ENCODE assay signal across 35 mouse cellular contexts in genomic region chr16:38080201-38080600, GRCm38 (mm10).
"Had no signal": no experiment of that assay in that cellular context is flagged by ENCODE, and none has a peak within 500 bp of the region (broad histone marks: within the 10 kb centered on the region; RNA-seq: fewer than 3 reads in every experiment).

No protein-coding gene starts in this region.

- H3K4me1 ChIP-seq: heart, embryonic 10.5 days; heart, embryonic 12.5 days; heart, embryonic 13.5 days; heart, embryonic 15.5 days; hindbrain, embryonic 10.5 days; hindbrain, embryonic 12.5 days; hindbrain, embryonic 13.5 days; hindbrain, embryonic 15.5 days; intestine, embryonic 15.5 days; kidney, embryonic 15.5 days had no signal

- ATAC-seq: hindbrain, embryonic 16.5 days; hindbrain, postnatal 0 days; inflammation-experienced regulatory T-cells, adult 6 months; intestine, embryonic 15.5 days; intestine, embryonic 16.5 days; intestine, postnatal 0 days had no signal

- H3K27ac ChIP-seq: heart, embryonic 10.5 days; heart, embryonic 13.5 days; heart, embryonic 15.5 days; hindbrain, embryonic 10.5 days; hindbrain, embryonic 12.5 days; hindbrain, embryonic 13.5 days; hindbrain, embryonic 14.5 days; hindbrain, embryonic 15.5 days; hindbrain, postnatal 0 days; intestine, embryonic 15.5 days; kidney, embryonic 15.5 days; kidney, postnatal 0 days; layer of hippocampus, adult 2 months had no signal

- H3K4me3 ChIP-seq: heart, embryonic 10.5 days; heart, embryonic 12.5 days; heart, embryonic 13.5 days; heart, embryonic 15.5 days; hindbrain, embryonic 10.5 days; hindbrain, embryonic 12.5 days; hindbrain, embryonic 13.5 days; hindbrain, embryonic 15.5 days; intestine, embryonic 15.5 days; kidney, embryonic 15.5 days; layer of hippocampus, adult 2 months had no signal

- DNase-seq: heart, postnatal 10 days; heart, postnatal 14 days; heart, postnatal 36 days; heart, postnatal 4 days; kidney, adult 11 months; kidney, adult 18-20 months; kidney, adult 2 months; kidney, adult 8-10 months; kidney, adult 9 months; kidney, postnatal 10 days; kidney, postnatal 14 days; kidney, postnatal 25 days; kidney, postnatal 36 days; kidney, postnatal 4 days; layer of hippocampus, adult 9-11 months; layer of hippocampus, postnatal 36 days had no signal

- H3K36me3 ChIP-seq: heart, embryonic 10.5 days; heart, embryonic 12.5 days; heart, embryonic 13.5 days; heart, embryonic 15.5 days; hindbrain, embryonic 10.5 days; hindbrain, embryonic 12.5 days; hindbrain, embryonic 13.5 days; hindbrain, embryonic 15.5 days; intestine, embryonic 15.5 days; kidney, embryonic 15.5 days had no signal

- H3K4me2 ChIP-seq: heart, embryonic 11.5 days; heart, embryonic 12.5 days; heart, embryonic 13.5 days; heart, embryonic 15.5 days; hindbrain, embryonic 12.5 days; hindbrain, embryonic 13.5 days; hindbrain, embryonic 14.5 days; hindbrain, embryonic 15.5 days; intestine, embryonic 15.5 days; kidney, embryonic 15.5 days had no signal

- H3K9ac ChIP-seq: heart, embryonic 12.5 days; heart, embryonic 13.5 days; heart, embryonic 15.5 days; hindbrain, embryonic 12.5 days; hindbrain, embryonic 13.5 days; hindbrain, embryonic 14.5 days; hindbrain, embryonic 15.5 days; intestine, embryonic 15.5 days; kidney, embryonic 15.5 days had no signal

- H3K27me3 ChIP-seq: heart, embryonic 12.5 days; heart, embryonic 13.5 days; heart, embryonic 15.5 days; hindbrain, embryonic 12.5 days; hindbrain, embryonic 13.5 days; hindbrain, embryonic 15.5 days; intestine, embryonic 15.5 days; kidney, embryonic 15.5 days had no signal

- H3K9me3 ChIP-seq: heart, embryonic 10.5 days; heart, embryonic 12.5 days; heart, embryonic 13.5 days; heart, embryonic 15.5 days; hindbrain, embryonic 10.5 days; hindbrain, embryonic 12.5 days; hindbrain, embryonic 13.5 days; hindbrain, embryonic 15.5 days; intestine, embryonic 15.5 days; kidney, embryonic 15.5 days had no signal
